Mouse (Mus musculus) heart, embryonic 11.5 days (tissue): ENCODE measurements around the gene Ndufb2. TPM values are rescaled to one million over a fixed set of nuclear protein-coding genes. Genes with fewer than 3 reads are reported as not detected.

Experiments
- ATAC-seq: fragments of 200-750 bp; cut with Nextera tagmentation; replicated peaks from 2 replicates; pipeline ENCODE4 v1.8.0; 2017; ENCODE audit warnings: moderate library complexity; ENCODE audit not compliant: insufficient number of reproducible peaks, low FRiP score, low TSS enrichment
- H3K27ac ChIP-seq: fragments of 300-500 bp; sonication (generic); 2 replicates; pipeline ENCODE4 v1.5.1; 2014; ENCODE audit warnings: mild to moderate bottlenecking, low read depth, low read length
- H3K27me3 ChIP-seq: fragments of 300-500 bp; sonication (generic); 2 replicates; pipeline ENCODE4 v1.6.1; 2014; ENCODE audit warnings: mild to moderate bottlenecking, low read length, mixed read lengths; ENCODE audit not compliant: control insufficient read depth, insufficient read depth
- H3K36me3 ChIP-seq: fragments of 300-500 bp; sonication (generic); 2 replicates; pipeline ENCODE4 v1.6.1; 2014; ENCODE audit warnings: mild to moderate bottlenecking, low read length, moderate library complexity, mixed read lengths; ENCODE audit not compliant: control insufficient read depth, insufficient read depth
- H3K4me1 ChIP-seq: fragments of 300-500 bp; sonication (generic); 2 replicates; pipeline ENCODE4 v1.6.1; 2014; ENCODE audit warnings: low read length; ENCODE audit not compliant: control insufficient read depth, insufficient read depth
- H3K4me2 ChIP-seq: fragments of 300-500 bp; sonication (generic); 2 replicates; pipeline ENCODE4 v1.6.1; 2014; ENCODE audit warnings: mild to moderate bottlenecking, moderate library complexity
- H3K4me3 ChIP-seq: fragments of 300-500 bp; sonication (generic); 2 replicates; pipeline ENCODE4 v1.5.1; 2014; ENCODE audit warnings: low read depth, low read length
- H3K9ac ChIP-seq: fragments of 300-500 bp; sonication (generic); 2 replicates; pipeline ENCODE4 v1.6.1; 2014; ENCODE audit warnings: mild to moderate bottlenecking, low read depth, low read length, moderate library complexity
- H3K9me3 ChIP-seq: fragments of 300-500 bp; sonication (generic); replicated peaks from 2 replicates; pipeline ENCODE4 v1.6.1; 2016; ENCODE audit warnings: low read length; ENCODE audit not compliant: control insufficient read depth
- whole genome bisulfite sequencing: fragments of 180-500 bp; shearing (Covaris S2); extraction: QIAGEN DNeasy Blood & Tissue Kit; methylation state at CpG from one replicate; pipeline ENCODE4 v1.1.7; 2014; ENCODE audit not compliant: insufficient replicate concordance; 5-methylcytosine and 5-hydroxymethylcytosine counted together
- polyA plus RNA-seq: library from polyadenylated mRNA; unstranded; fragments of >200 nt; fragmentation: Nextera tagmentation; extraction: Ambion mirVana; gene quantifications from 2 replicates; pipeline ENCODE4 v1.2.1, GENCODE M21; 2014

Gene Ndufb2
- 524 and 555 TPM in 2 replicates for polyA plus RNA-seq

DNA sequence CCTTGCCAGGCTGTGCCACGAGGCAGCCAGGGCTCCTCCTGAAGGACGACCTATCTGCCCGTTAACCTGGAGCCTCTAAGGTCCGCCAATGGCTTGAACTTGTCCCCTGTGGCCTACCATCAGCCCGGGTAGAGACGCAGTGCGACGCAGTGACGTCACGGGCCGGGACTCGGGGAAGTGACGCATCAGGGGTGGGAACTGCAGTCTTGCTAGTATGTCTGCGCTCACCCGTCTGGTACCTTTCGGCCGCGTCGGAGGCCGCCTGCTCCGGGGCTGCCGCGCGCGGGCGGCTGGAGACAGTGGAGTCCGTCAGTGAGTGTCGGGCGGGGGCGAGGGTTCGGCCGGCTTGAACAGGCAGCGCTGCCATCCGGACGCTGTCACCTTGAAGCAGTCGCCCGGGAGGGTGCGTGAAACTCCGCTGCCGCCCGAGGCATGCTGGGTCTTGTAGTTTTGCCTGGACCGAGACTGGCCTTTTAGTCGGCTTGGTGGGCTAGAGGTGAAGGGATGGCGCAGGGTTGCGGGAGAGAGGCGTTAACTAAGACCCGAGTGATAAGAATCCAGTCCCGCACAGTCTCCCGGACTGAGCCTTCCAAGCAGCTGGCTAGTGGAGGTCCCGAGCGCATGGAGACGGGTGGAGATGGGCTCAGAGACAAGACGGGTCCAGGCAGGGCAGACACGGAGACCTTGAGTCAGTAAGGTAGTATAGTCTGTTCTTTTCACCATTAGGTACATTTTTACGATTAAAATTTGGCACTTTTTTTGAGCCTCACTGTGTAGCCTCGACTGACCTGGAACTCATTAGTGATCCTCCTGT lies at the start of gene Ndufb2:
Gene Ndufb2 (plus strand): TSS at position 174 of the 814 bp plus-strand sequence.
- Histone ChIP-seq H3K9me3 (no peaks in the 10 kb centered on the region), H3K27ac (peak within 1 kb of the TSS; percentile 96)
- ATAC-seq: peak; percentile 94

DNA sequence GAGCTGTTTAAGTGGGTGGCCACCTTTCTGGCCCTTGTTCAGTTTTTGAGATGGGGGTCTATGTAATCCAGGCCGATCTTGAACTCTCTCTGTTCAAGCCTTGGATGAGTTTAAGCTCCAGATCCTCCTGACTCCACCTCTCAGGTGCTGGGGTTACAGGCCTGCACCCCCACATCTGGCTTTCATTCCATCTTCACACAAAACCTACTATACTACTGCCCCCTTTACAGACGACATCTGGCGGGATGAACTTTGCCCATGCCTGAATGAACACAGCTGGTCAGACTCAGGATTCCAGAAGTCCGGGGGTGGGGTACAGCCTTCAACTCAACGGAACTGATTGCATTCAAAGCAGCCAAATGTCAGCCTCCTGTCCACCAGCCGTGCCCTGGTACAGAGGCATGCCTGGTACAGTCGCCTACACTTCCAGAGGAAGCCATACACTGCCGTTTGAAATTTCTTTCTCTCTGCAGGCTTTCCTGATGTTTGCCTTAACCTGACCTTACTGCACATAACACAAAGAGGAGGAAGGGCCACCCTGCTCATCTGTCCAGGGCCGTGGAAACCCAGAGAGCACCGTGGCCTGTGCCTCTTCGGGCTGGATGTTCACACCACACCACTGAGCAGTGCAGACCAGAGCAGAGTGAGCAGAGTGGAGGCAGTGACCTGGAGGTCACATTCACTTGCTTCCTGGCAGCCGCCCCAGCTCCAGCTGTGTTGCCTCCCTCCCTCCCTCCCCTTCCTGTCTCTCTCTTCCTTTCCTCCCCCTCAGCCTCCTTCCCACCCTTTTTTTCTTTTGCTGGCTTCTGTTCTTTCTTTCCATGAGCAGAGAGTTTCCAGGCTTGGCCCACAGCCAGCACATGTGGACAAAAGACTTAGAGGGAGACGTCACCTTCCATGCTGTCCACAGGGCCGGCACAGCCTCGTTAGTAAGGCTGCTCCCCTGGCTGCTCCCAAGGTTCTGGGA lies 49.5 kb upstream of the Ndufb2 start:
- no peak overlapping the region for H3K4me3 ChIP-seq
- H3K9me3 ChIP-seq: no peaks in the 10 kb centered on the region
- H3K27ac ChIP-seq: peak overlapping the region; percentile 88
- H3K36me3 ChIP-seq: no peaks in the 10 kb centered on the region
- H3K9ac ChIP-seq: peak overlapping the region; percentile 58
- no peaks in the 10 kb centered on the region for H3K27me3 ChIP-seq
- 25% methylated on average over 15 of the region's 15 CpGs for WGBS
- H3K4me1 ChIP-seq: peaks cover 43% of the 10 kb centered on the region
- ATAC-seq: peak; percentile 88
- peak overlapping the region; percentile 3 for H3K4me2 ChIP-seq

More for the DNA sequence above, at the start of gene Ndufb2:
- WGBS: under 1% methylated on average over 56 of the region's 56 CpGs
- H3K9ac ChIP-seq: peak within 1 kb of the TSS; percentile 93
- H3K4me2 ChIP-seq: peak within 1 kb of the TSS; percentile 86
- H3K36me3 ChIP-seq: peaks cover 15% of the 10 kb centered on the region
- H3K27me3 ChIP-seq: no peaks in the 10 kb centered on the region
- no peaks in the 10 kb centered on the region; the same call in 1 of the 2 replicates for H3K4me1 ChIP-seq
- peak within 1 kb of the TSS; percentile 86 for H3K4me3 ChIP-seq

DNA sequence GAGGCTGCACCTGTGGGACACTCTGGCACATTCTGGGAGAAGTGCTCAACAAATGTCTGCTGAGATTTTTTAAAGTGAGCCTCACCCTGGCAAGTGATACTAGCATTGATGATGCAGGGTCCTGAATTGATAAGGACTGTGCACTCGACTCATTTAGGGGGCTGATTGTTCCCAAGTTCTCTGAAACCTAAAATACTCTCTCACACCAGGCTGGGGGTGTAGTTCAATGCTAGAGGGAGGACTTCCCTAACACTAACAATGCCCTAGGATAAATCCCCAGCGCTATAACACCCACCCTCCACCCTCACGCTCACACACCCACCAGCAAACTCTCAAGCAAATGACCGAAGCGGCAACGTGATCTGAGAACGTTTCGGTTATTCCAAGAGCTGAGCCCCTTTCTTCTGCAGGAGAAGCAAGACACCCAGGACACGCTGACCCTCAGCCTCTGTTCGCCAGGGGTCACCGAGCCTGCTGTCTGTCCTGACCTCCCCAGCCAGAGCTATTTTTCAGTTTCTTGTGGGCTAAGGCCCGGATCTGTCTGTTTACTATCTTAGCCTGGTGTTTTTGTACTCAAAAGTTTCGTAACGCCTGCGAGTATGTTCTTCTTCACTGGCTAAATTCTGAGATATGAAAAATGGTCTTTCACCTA lies 48.5 kb upstream of the Ndufb2 start:
- no peaks in the 10 kb centered on the region for H3K9me3 ChIP-seq
- no peaks in the 10 kb centered on the region for H3K27me3 ChIP-seq
- peak overlapping the region; percentile 58 for H3K9ac ChIP-seq
- no peak for ATAC-seq
- H3K27ac ChIP-seq: peak overlapping the region; percentile 88
- peak overlapping the region; percentile 3; the same call in 1 of the 2 replicates for H3K4me2 ChIP-seq
- peaks cover 44% of the 10 kb centered on the region for H3K4me1 ChIP-seq
- no peak overlapping the region for H3K4me3 ChIP-seq
- no peaks in the 10 kb centered on the region for H3K36me3 ChIP-seq
- WGBS: 57% methylated on average over 15 of the region's 15 CpGs

DNA sequence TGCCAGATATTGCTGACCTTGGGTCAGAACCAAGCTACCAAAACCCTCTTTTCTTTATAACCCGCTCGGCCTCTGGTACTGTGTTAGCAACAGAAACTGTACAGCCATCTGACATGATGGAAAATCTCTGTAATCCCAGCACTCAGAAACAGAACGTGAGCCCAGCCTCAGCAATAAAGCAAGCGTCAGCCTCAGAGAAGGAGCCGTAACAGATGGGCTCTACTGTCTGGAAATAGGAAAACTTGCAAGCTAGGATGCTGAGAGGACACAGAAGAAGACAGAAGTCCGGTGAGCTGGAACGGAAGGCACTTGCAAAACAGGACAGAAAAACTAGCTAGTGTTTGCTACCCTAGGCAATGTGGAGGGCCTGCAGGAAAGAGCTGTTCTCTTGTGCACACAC lies 46.9 kb upstream of the Ndufb2 start:
- Histone ChIP-seq H3K4me3 (no peak overlapping the region), H3K4me1 (peaks cover 30% of the 10 kb centered on the region), H3K27ac (no peak overlapping the region), H3K4me2 (no peak overlapping the region), H3K9ac (no peak overlapping the region), H3K9me3 (no peaks in the 10 kb centered on the region), H3K27me3 (no peaks in the 10 kb centered on the region), H3K36me3 (no peaks in the 10 kb centered on the region)
- no peak for ATAC-seq
- 82% methylated on average over 7 of the region's 7 CpGs for WGBS

DNA sequence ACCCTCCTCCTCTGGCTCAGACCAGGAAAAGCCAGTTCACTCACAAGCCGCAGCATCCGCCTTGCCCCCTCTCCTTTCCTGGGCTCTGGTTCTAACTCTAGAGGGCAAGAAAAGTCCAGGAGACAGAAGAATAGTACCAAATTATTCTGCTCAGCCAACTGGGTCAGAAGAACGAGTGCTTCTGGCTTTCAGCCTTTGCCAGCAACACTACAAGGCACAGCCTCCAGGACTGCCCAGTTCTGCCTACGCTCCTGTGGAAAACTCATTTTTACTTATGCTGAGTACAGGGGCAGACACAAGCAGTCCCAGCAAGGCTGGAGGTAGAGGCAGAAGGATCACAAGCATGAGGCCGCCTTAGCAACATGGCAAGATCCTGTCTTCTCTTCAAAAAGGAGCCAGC lies 44.3 kb upstream of the Ndufb2 start:
- H3K4me1 ChIP-seq: peaks cover 23% of the 10 kb centered on the region
- H3K9ac ChIP-seq: no peak overlapping the region
- H3K36me3 ChIP-seq: no peaks in the 10 kb centered on the region
- H3K27me3 ChIP-seq: no peaks in the 10 kb centered on the region
- no peak overlapping the region for H3K27ac ChIP-seq
- no peak overlapping the region for H3K4me3 ChIP-seq
- H3K4me2 ChIP-seq: no peak overlapping the region
- 79% methylated on average over 5 of the region's 5 CpGs for WGBS
- no peak for ATAC-seq
- H3K9me3 ChIP-seq: no peaks in the 10 kb centered on the region

DNA sequence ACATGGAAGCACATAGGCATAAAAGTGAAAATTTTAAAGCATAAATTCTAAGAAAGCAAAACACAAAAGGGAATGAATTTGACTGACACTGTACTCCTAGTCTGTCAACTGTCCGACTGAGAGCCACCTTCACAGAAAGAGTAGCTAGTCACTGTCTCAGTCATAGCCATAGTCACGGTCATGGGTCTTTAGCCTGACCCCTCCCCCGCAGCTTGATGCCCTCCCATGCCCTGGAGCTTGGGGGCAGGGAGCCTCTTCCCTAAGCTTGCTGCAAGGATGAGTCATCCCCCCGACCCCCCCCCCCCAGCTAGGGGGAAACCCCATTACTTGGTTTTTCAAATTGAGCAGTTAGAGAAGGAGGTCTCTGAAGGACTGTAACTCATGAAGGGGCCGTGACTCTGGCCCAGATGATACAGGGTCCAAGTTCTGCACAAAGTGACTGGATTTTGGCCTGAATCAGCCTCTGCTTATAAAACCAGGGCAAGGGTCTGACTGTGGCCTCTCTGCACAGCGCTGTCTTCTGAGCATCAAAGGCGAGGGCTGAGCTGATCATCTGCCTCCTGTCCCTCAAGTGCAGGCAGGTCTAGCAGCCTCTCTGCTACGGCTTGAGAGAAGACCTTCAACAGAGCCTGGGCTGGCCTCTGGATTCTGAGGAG lies 40.3 kb upstream of the Ndufb2 start:
- H3K27ac ChIP-seq: no peak overlapping the region
- no peaks in the 10 kb centered on the region for H3K36me3 ChIP-seq
- H3K4me1 ChIP-seq: peaks cover 28% of the 10 kb centered on the region; the same call in 1 of the 2 replicates
- no peak overlapping the region for H3K4me3 ChIP-seq
- ATAC-seq: no peak
- H3K9ac ChIP-seq: no peak overlapping the region
- H3K4me2 ChIP-seq: no peak overlapping the region
- no peaks in the 10 kb centered on the region for H3K27me3 ChIP-seq
- H3K9me3 ChIP-seq: no peaks in the 10 kb centered on the region
- WGBS: 48% methylated on average over 8 of the region's 8 CpGs

DNA sequence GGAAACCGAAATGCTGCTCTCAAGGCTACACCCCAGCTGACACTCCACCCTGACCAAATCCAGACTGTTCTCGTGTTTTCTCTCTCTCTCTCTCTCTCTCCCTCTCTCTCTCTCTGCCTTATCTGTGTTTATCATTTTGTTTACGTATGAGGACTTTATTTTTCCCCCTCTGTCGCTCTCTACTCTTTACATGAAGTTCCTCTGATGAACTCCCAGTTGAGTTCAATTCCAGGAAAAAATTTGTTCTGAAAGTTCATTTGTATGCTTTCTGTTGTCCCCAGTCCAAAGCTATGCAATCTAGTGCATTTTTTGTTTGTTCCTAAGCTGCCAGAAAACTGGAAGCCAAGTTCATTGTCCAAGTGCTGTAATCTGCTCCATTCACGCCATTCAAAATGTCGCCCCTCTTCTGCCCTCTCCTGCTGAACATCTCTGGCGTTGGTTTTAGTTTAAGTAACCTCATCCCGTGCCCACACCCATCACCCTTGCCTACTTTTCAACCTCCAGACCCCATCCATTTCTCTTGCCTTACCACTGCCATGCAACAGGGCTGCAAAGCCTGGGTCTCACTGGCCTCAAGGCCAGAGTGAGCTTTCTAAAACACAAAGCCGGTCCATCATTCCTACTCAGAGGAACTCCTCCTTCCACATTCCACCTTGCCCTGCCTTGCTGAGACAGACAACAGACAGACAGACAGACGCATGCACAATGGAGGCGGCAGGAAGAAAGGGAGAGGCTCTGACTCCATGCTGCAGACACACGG lies 37.3 kb upstream of the Ndufb2 start:
- Histone ChIP-seq H3K4me2 (peak overlapping the region; percentile 75), H3K4me3 (peak overlapping the region; percentile 95; the same call in 1 of the 2 replicates), H3K9ac (no peak overlapping the region), H3K27ac (no peak overlapping the region), H3K4me1 (peaks cover 30% of the 10 kb centered on the region), H3K9me3 (no peaks in the 10 kb centered on the region), H3K36me3 (no peaks in the 10 kb centered on the region), H3K27me3 (no peaks in the 10 kb centered on the region)
- ATAC-seq: no peak
- 58% methylated on average over 12 of the region's 12 CpGs for WGBS
